Mouse (Mus musculus) kidney, adult 2 months (tissue): ENCODE measurements around the gene 4930519P11Rik. TPM values are rescaled to one million over a fixed set of nuclear protein-coding genes. Genes with fewer than 3 reads are reported as not detected.

Experiments used
- DNase-seq: peaks from one replicate; pipeline ENCODE4 v3.0.0; 2021
- H3K27ac ChIP-seq: fragments of 200-500 bp; 2 replicates; pipeline ENCODE4 v1.5.1; 2012; ENCODE audit warnings: low read depth, low read length, control low read depth, inconsistent platforms; ENCODE audit not compliant: insufficient read depth
- H3K27me3 ChIP-seq: fragments of 200-500 bp; replicated peaks from 2 replicates; pipeline ENCODE4 v1.6.1; 2012; ENCODE audit warnings: mild to moderate bottlenecking, moderate library complexity, low read length, inconsistent platforms; ENCODE audit not compliant: control insufficient read depth, insufficient read depth
- H3K36me3 ChIP-seq: fragments of 200-500 bp; 2 replicates; pipeline ENCODE4 v1.6.1; 2012; ENCODE audit warnings: mild to moderate bottlenecking, moderate library complexity, low read length, inconsistent platforms; ENCODE audit not compliant: control insufficient read depth, insufficient read depth
- H3K4me1 ChIP-seq: fragments of 200-500 bp; 2 replicates; pipeline ENCODE4 v1.6.1; 2011; ENCODE audit warnings: low read length; ENCODE audit not compliant: control insufficient read depth, insufficient read depth
- H3K4me3 ChIP-seq: fragments of 200-500 bp; 2 replicates; pipeline ENCODE4 v1.5.1; 2011; ENCODE audit warnings: mild to moderate bottlenecking, low read depth, low read length, control low read depth; ENCODE audit not compliant: insufficient read depth
- CTCF ChIP-seq: fragments of 200-500 bp; conservative IDR thresholded peaks from 2 replicates; pipeline ENCODE4 v1.5.1; 2011; ENCODE audit warnings: low read depth, mild to moderate bottlenecking, control low read depth, low read length, moderate library complexity, mixed read lengths; ENCODE audit not compliant: insufficient read depth, insufficient read length
- POLR2A ChIP-seq: fragments of 200-500 bp; IDR thresholded peaks from one replicate; pipeline ENCODE4 v1.6.1; 2011; ENCODE audit warnings: low read depth, low read length, control low read depth
- WGBS: fragments of 180-500 bp; shearing (Covaris S2); methylation state at CpG from one replicate; pipeline ENCODE4 v1.1.7; 2018; 5-methylcytosine and 5-hydroxymethylcytosine counted together
- polyA plus RNA-seq: library from polyadenylated mRNA; depleted of rRNA; stranded (reverse); fragments of >200 nt; gene quantifications from 2 replicates; pipeline ENCODE4 v1.2.3, GENCODE M21; 2012

4930519P11Rik gene
- polyA plus RNA-seq, 1 experiment: 0.86 TPM

DNA sequence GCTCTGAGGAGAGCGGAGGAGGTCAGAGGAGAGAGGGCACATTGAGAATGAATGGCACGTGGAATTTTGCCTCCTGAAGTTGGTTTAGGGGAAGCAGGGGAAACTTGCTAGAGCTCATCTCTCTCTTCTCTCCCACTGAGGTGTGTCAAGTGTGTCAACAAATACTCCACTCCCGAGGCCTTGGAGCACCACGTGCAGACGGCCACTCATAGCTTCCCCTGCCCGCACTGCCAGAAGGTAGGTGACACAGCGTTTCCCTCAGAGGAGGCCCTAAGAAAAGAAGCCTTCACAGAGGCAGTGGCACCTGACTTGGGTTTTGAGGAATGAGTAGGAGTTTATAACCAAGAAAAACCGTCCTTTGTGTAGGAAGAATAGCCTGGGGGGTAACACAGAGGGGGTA lies 27.9 kb upstream of the 4930519P11Rik start:
- DNase-seq: no peak
- Histone ChIP-seq H3K4me3 (no peak overlapping the region), H3K27me3 (no peaks in the 10 kb centered on the region), H3K36me3 (no peaks in the 10 kb centered on the region), H3K27ac (no peak overlapping the region), H3K4me1 (no peaks in the 10 kb centered on the region)
- TF ChIP-seq POLR2A: no peak
- TF ChIP-seq CTCF: no peak
- 83% methylated on average over 8 of the region's 8 CpGs for WGBS

DNA sequence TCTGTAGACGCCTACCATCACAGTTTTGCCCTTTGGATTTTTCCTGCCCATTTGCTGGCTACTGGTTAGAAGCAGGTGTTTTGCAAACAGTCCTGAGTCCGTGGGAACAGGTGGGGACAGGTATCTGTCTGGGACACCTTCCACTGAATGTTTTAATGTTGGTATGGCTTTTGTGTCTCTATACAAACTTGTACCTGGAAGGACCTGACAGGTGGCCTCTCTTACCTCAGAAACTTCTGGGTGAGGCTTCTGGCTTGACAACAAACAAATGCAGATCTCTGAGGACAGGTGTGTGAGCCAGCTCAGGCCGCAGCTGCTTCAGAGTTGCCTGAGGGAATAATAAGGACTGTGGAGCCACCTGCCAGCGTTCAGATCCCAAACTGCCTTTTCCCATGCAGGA lies 25.9 kb upstream of the 4930519P11Rik start:
- H3K4me3 ChIP-seq: no peak overlapping the region

DNA sequence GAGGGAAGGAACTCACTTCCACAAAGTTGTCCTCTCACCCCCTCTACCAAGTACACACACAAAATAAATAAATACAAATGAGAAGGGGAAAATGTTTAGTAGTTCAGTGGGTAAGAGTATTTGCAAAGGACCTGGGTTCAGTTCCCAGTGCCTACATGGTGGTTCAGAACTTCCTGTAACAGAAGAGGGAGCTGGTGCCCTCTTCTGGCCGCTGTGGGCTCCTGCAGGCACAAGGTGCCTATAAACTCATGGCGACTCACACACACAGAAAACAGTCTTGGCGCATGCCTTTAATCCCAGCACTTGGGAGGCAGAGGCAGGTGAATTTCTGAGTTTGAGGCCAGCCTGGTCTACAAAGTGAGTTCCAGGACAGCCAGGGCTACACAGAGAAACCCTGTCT lies 25.3 kb upstream of the 4930519P11Rik start:
- Histone ChIP-seq H3K27ac (no peak overlapping the region), H3K4me1 (no peaks in the 10 kb centered on the region), H3K27me3 (no peaks in the 10 kb centered on the region), H3K4me3 (no peak overlapping the region), H3K36me3 (no peaks in the 10 kb centered on the region)
- no peak for DNase-seq
- TF ChIP-seq CTCF: no peak
- TF ChIP-seq POLR2A: no peak
- WGBS: 93% methylated on average over 3 of the region's 3 CpGs

More for the DNA sequence above, 25.9 kb upstream of the 4930519P11Rik start:
- TF ChIP-seq CTCF: no peak
- no peak for TF ChIP-seq POLR2A
- WGBS: 80% methylated on average over 4 of the region's 4 CpGs
- no peak for DNase-seq
- H3K27me3 ChIP-seq: no peaks in the 10 kb centered on the region
- H3K4me1 ChIP-seq: no peaks in the 10 kb centered on the region
- H3K27ac ChIP-seq: no peak overlapping the region
- no peaks in the 10 kb centered on the region for H3K36me3 ChIP-seq

DNA sequence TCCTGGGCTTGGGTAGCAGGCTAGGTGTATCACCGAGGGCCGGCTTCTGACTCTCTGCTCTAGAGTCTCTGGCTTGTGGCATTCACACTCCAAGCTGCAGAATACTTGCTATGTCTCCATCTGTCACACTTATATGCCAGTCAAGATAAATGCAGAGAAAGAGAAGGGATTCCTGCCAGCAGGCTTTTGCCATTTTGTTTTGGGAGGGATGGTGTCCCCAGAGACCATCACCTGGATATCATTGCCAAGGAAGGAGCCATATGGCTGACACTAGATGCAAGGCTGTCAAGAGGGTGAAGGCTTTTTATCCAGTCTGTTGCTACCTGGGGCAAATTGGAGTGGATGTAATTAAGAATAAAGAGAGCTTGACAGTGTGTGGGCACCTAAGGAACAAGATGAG lies 22.6 kb upstream of the 4930519P11Rik start:
- H3K4me3 ChIP-seq: no peak overlapping the region
- 95% methylated on average over 2 of the region's 2 CpGs for WGBS
- no peaks in the 10 kb centered on the region for H3K36me3 ChIP-seq
- no peaks in the 10 kb centered on the region for H3K27me3 ChIP-seq
- no peaks in the 10 kb centered on the region for H3K4me1 ChIP-seq
- DNase-seq: no peak
- no peak overlapping the region for H3K27ac ChIP-seq
- TF ChIP-seq POLR2A (no peak), CTCF (no peak)

DNA sequence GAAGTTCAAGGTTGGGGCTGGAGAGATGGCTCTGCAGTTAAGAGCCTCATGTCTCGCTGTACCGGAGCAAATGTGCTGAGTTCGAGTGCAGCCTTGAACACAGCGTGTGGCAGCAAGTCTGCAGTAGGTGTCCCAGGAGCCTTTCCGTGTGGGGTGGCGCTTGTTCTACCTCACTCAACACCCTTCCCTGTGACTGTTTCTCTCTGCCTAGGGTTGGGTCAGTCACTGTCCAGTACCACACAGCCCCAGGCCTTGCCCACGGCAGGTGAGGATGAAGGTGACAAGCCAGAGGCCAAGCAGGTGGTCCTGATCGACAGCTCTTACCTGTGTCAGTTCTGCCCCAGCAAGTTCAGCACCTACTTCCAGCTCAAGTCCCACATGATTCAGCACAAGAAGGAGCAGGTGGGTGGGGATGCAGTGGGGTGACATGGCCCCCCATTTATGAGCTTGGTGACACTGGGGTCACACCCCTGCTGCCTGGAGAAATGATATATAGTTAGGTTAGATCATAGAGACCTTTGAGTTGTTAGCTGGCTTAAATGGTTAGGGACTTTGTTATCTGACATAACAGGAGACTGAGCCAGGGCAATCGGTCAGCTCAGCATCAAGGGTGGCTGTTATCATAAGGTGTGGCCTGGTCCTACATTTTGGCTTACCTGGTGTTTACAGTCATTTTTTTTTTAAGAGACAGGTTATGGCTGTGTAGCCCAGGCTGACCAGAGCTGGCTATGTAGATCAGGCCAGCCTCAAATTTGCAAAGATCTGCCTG lies 20.8 kb upstream of the 4930519P11Rik start:
- Histone ChIP-seq H3K27me3 (no peaks in the 10 kb centered on the region), H3K4me3 (no peak overlapping the region), H3K36me3 (0 out of 2 replicates have a peak, but pooled peaks cover 3% of the 10 kb centered on the region), H3K4me1 (no peaks in the 10 kb centered on the region), H3K27ac (no peak overlapping the region)
- 91% methylated on average over 9 of the region's 9 CpGs for WGBS
- no peak for DNase-seq
- TF ChIP-seq CTCF (no peak), POLR2A (no peak)

DNA sequence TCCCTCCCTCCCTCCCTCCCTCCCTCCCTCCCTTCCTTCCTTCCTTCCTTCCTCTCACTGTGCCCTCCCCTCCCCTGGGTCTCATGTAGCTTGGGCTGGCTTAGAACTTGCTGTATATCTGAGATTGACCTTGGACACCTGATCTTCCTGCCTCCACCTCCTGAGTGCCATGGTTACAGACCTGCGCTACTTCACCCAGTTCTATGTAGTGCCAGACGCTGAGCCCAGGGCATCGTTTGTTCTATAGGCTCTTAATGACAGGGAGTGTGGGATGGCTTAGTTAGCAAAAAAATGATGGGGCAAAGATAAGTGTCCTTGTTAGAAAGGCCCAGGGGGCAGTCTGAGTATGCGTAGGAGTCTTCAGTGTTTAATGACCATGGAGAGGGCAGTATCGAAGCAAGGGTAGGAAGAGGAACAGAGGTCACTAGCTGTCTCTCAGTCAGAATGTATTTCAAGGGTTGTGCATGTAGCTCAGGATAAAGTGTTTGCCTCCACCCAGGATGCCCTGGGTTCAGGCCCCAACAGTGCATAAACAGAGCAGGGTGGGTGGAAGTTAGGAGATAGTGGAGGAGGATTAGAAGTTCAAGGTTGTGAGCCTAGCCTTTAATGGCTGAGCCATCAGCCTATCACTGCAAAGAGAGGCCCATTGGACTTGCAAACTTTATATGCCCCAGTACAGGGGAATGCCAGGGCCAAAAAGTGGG lies 20.0 kb upstream of the 4930519P11Rik start:
- Histone ChIP-seq H3K27ac (no peak overlapping the region), H3K27me3 (no peaks in the 10 kb centered on the region), H3K4me3 (no peak overlapping the region), H3K4me1 (no peaks in the 10 kb centered on the region), H3K36me3 (0 out of 2 replicates have a peak, but pooled peaks cover 3% of the 10 kb centered on the region)
- 85% methylated on average over 5 of the region's 5 CpGs for WGBS
- DNase-seq: no peak
- no peak for TF ChIP-seq CTCF
- no peak for TF ChIP-seq POLR2A

DNA sequence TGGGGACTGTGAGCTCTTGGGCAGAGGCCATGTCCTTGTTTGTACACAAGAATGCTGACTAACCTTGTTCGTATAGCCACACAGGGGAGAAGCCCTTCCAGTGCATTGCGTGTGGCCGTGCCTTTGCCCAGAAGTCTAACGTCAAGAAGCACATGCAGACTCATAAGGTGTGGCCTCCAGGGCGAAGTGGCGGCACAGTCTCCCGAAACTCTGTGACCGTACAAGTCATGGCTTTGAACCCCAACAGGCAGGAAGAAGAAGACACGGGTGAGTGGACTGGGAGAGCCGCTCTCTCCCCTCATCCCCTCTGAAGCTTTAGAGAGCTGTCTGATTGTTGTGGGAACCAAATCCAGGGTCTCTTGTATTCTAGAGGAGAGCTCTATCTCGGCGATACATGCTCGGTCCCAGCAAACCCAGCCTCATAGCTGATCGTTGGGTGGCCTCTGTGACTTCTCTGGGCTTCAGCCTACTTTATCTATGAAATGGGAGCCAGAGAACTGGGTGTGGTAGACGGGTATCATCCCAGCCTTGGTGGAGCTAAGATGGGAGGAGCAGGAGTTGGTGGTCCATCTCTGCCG lies 19.1 kb upstream of the 4930519P11Rik start:
- Histone ChIP-seq H3K27me3 (no peaks in the 10 kb centered on the region), H3K4me3 (no peak overlapping the region), H3K36me3 (0 out of 2 replicates have a peak, but pooled peaks cover 3% of the 10 kb centered on the region), H3K4me1 (no peaks in the 10 kb centered on the region), H3K27ac (no peak overlapping the region)
- 88% methylated on average over 16 of the region's 16 CpGs for WGBS
- no peak for DNase-seq
- TF ChIP-seq POLR2A (no peak), CTCF (no peak)
